Comparison of ENCODE assay signal across 8 mouse cellular contexts in the genomic region with DNA sequence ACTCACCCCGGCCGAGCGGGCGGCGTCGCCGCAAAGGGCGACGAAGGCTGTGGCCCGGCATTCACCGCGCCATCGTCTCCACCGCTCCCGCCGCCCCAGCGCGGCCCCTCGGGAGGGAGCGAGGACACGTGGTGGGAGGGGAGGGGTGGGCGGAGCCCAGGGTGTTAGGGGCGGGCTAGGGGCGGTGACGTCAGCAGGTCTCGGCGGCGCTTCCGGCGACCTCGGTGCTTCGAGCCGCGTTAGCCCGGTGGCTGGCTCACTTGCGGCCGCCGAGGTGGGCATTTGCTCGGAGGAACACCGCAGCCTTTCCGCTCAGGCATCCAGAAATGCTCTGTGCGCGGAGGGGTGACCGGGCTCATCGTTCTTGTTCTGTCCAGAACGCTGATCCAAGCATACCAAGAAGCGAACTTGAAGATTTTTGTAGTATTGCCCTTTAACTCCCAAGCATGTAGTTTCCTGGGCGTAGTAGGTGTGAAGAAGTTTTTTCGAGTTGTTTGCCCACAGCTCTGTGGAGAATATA. TPM values are rescaled to one million over a fixed set of nuclear protein-coding genes. Genes with fewer than 3 reads are reported as not detected.
A peak's percentile ranks its signal among the peaks of the same experiment; 100 is the strongest.
DNase-seq lines count a peak whose midpoint lies in the region; ATAC-seq and TF ChIP-seq lines count a peak whose summit lies in the region.

Gene Pogk (minus strand): TSS at position 163 of the 520 bp plus-strand sequence.

- TF ChIP-seq POLR2A in cerebellum, adult 2 months (IDR thresholded peaks at IDR 0.05; ENCODE audit: borderline replicate concordance, insufficient read depth, low read length): peak; percentile 73

- no peaks in the 10 kb centered on the region; the same call in 1 of the 2 replicates for H3K9me3 ChIP-seq in hindbrain, embryonic 11.5 days (ENCODE audit: control insufficient read depth, low read length)

- no peaks in the 10 kb centered on the region for H3K4me1 ChIP-seq in cerebellum, adult 2 months (ENCODE audit: control insufficient read depth, insufficient read depth, low read length)
- peaks cover 3% of the 10 kb centered on the region; the same call in 1 of the 2 replicates for H3K4me1 ChIP-seq in hindbrain, embryonic 11.5 days (replicated peaks; ENCODE audit: control insufficient read depth, insufficient read depth, low read length)

- peak; percentile 97 for ATAC-seq in hindbrain, embryonic 11.5 days (ENCODE audit: low FRiP score)

- WGBS in cerebellum, adult 2 months: under 1% methylated on average over 44 of the region's 49 CpGs
- WGBS in hindbrain, embryonic 11.5 days: 12% methylated on average over 33 of the region's 49 CpGs

- peak; percentile 93 for DNase-seq in Muller cell, postnatal 12 days (ENCODE audit: inconsistent ontology term)
- DNase-seq in cerebellum, adult 2 months: peak; percentile 80 to 83
- peak; percentile 88 for DNase-seq in forelimb bud, embryonic 11.5 days (ENCODE audit: low read depth, low spot score)
- DNase-seq in hindbrain, embryonic 11.5 days (ENCODE audit: low spot score): peak; percentile 95
- DNase-seq in layer of hippocampus, postnatal 14 days (ENCODE audit: low spot score in 2 of 2): peak; percentile 69 to 71
- peak; percentile 65 for DNase-seq in lung, postnatal 36 days
- DNase-seq in retina, postnatal 1 day: peak; percentile 95
- peak; percentile 92 for DNase-seq in thymus, postnatal 4 days

- no peak within 1 kb of the TSS; the same call in 1 of the 2 replicates for H3K27ac ChIP-seq in cerebellum, adult 2 months (ENCODE audit: insufficient read depth, low read length)
- H3K27ac ChIP-seq in hindbrain, embryonic 11.5 days (ENCODE audit: low read depth, low read length): peak within 1 kb of the TSS; percentile 72

- no peaks in the 10 kb centered on the region for H3K27me3 ChIP-seq in cerebellum, adult 2 months (ENCODE audit: control insufficient read depth, insufficient read depth, low read length)
- 0 out of 2 replicates have a peak, but pooled peaks cover 2% of the 10 kb centered on the region for H3K27me3 ChIP-seq in hindbrain, embryonic 11.5 days (ENCODE audit: control insufficient read depth, insufficient read depth, low read length)

- 0 out of 2 replicates have a peak, but pooled peaks cover 3% of the 10 kb centered on the region for H3K36me3 ChIP-seq in hindbrain, embryonic 11.5 days (ENCODE audit: control insufficient read depth, insufficient read depth, low read length)

- TF ChIP-seq CTCF in cerebellum, adult 2 months (IDR thresholded peaks at IDR 0.05; ENCODE audit: borderline replicate concordance, insufficient read depth, low read depth, low read length): no peak

- H3K4me2 ChIP-seq in hindbrain, embryonic 11.5 days (replicated peaks; ENCODE audit: low read depth, low read length): peak within 1 kb of the TSS; percentile 85

- H3K9ac ChIP-seq in hindbrain, embryonic 11.5 days (ENCODE audit: low read depth, low read length): peak within 1 kb of the TSS; percentile 90

- H3K4me3 ChIP-seq in cerebellum, adult 2 months (replicated peaks; ENCODE audit: insufficient read depth, low read depth, low read length): peak within 1 kb of the TSS; percentile 73
- peak within 1 kb of the TSS; percentile 77 for H3K4me3 ChIP-seq in hindbrain, embryonic 11.5 days (ENCODE audit: low read depth, low read length)

RNA-seq across cellular contexts. Expression of gene Pogk, which starts in this region (rescaled TPM):
- 40.2 and 42.0 TPM in 2 replicates for polyA plus RNA-seq in cerebellum, adult 2 months (2012; rRNA removed)
- polyA plus RNA-seq in hindbrain, embryonic 11.5 days (2014; fragmentation: Nextera tagmentation; extraction: Ambion mirVana): 33.3 and 39.0 TPM in 2 replicates
- 10 to 100 TPM; 28.8 to 29.4 TPM for total RNA-seq in layer of hippocampus, postnatal 14 days (2021)
